Mouse (Mus musculus) heart, adult 10 weeks (tissue): Measurements from ENCODE around the gene Zfp65. TPM values are rescaled to one million over a fixed set of nuclear protein-coding genes. Genes with fewer than 3 reads are reported as not detected.

ENCODE experiments used
- polyA plus RNA-seq: library from polyadenylated mRNA; stranded (reverse); fragments of 350-450 nt; fragmentation: Illumina TruSeq; extraction: RNeasy Lipid Tissue Mini Kit (QIAGEN cat#74804); gene quantifications from one replicate; pipeline ENCODE4 v1.2.3, GENCODE M21; 2014; ENCODE audit warnings: low read depth, low replicate concordance

Gene Zfp65
- polyA plus RNA-seq = 5.2 TPM

GRCm38 (mm10) chr13:67728641-67729318, at the start of gene Zfp65:
Gene Zfp65 (minus strand): TSS chr13:67729173.

GRCm38 (mm10) chr13:67754333-67755306, 25.6 kb upstream of the Zfp65 start, which contains the start of gene Zfp85:
Gene Zfp85 (minus strand): TSS chr13:67755228.

GRCm38 (mm10) chr13:67686971-67687370, 42.0 kb downstream of the Zfp65 start, which contains the start of gene Zfp738:
Gene Zfp738 (minus strand): TSS chr13:67687071.

Other genes with a start within 250 kb of the Zfp65 start
- gene Zfp874b, start 244.9 kb downstream of the Zfp65 start, polyA plus RNA-seq = 14.5 TPM
- gene Zfp58, start 228.6 kb downstream of the Zfp65 start, polyA plus RNA-seq = 4.5 TPM
- not detected for gene Gm26965, start 203.0 kb downstream of the Zfp65 start, polyA plus RNA-seq
- gene Zfp87, start 203.0 kb downstream of the Zfp65 start, polyA plus RNA-seq = 11.1 TPM
- 3.5 TPM for gene Zfp748, start 175.3 kb downstream of the Zfp65 start, polyA plus RNA-seq
- 3.2 TPM for gene Zfp729b, start 119.5 kb downstream of the Zfp65 start, polyA plus RNA-seq
- not detected for gene Gm49345, start 91.4 kb downstream of the Zfp65 start, polyA plus RNA-seq
- 3.5 TPM for gene Zfp729a, start 91.4 kb downstream of the Zfp65 start, polyA plus RNA-seq
- gene Zfp738, start 42.1 kb downstream of the Zfp65 start, polyA plus RNA-seq = 3.8 TPM
- 1.7 TPM for gene Zfp85, start 26.1 kb upstream of the Zfp65 start, polyA plus RNA-seq
- 0.79 TPM for gene Zfp493, start 50.5 kb upstream of the Zfp65 start, polyA plus RNA-seq
- 2.2 TPM for gene Zfp273, start 84.6 kb upstream of the Zfp65 start, polyA plus RNA-seq
- gene Gm10037, start 101.9 kb upstream of the Zfp65 start, polyA plus RNA-seq = 1.9 TPM
- gene BC048507, start 134.2 kb upstream of the Zfp65 start, polyA plus RNA-seq = not detected